In genomic region chr6:86921880-86922279, GRCm38 (mm10) we compare ENCODE assay signal across 9 mouse cellular contexts.
DNase-seq lines count a peak whose midpoint lies in the region; ATAC-seq and TF ChIP-seq lines count a peak whose summit lies in the region.
"Had no signal": no experiment of that assay in that cellular context is flagged by ENCODE, and none has a peak within 500 bp of the region (broad histone marks: within the 10 kb centered on the region; RNA-seq: fewer than 3 reads in every experiment).

No protein-coding gene starts in this region.

- peak; percentile 88 for DNase-seq in adipocyte (ENCODE audit: low spot score)
- DNase-seq in heart, adult 2 months = peak; percentile 68
- DNase-seq in liver, embryonic 14.5 days (ENCODE audit: low read depth in 3 of 3, low spot score in 3 of 3) = peak; percentile 30 to 42 (median 39)
- DNase-seq in retina, postnatal 1 day = peak; percentile 65
- peak; percentile 53 to 59 for DNase-seq in urinary bladder, postnatal 36 days (ENCODE audit: low spot score in 2 of 2)

- H3K27me3 ChIP-seq in E14TG2a.4 (ENCODE audit: insufficient read depth, low read length) = no peaks in the 10 kb centered on the region
- H3K27me3 ChIP-seq in heart, adult 2 months (ENCODE audit: control insufficient read depth, insufficient read depth, low read length) = no peaks in the 10 kb centered on the region
- H3K27me3 ChIP-seq in kidney, embryonic 14.5 days (ENCODE audit: control insufficient read depth, insufficient read depth, low read length) = no peaks in the 10 kb centered on the region
- H3K27me3 ChIP-seq in liver, embryonic 14.5 days (ENCODE audit: control insufficient read depth, insufficient read depth, low read length) = no peaks in the 10 kb centered on the region
- H3K27me3 ChIP-seq: limb, embryonic 12.5 days had no signal

- 0 out of 2 replicates have a peak, but pooled peaks cover 4% of the 10 kb centered on the region for H3K4me1 ChIP-seq in E14TG2a.4 (replicated peaks; ENCODE audit: low read depth, low read length)
- peaks cover 8% of the 10 kb centered on the region for H3K4me1 ChIP-seq in cortical plate, adult 2 months (ENCODE audit: control insufficient read depth, insufficient read depth, low read length)
- peaks cover 15% of the 10 kb centered on the region for H3K4me1 ChIP-seq in heart, adult 2 months (ENCODE audit: control insufficient read depth, insufficient read depth, low read length)
- no peaks in the 10 kb centered on the region for H3K4me1 ChIP-seq in kidney, embryonic 14.5 days (ENCODE audit: control insufficient read depth, insufficient read depth, low read length)
- peaks cover 0 to 2% of the 10 kb centered on the region in 2 experiments; a peak in 1 of 4 replicates for H3K4me1 ChIP-seq in liver, embryonic 14.5 days (replicated peaks; ENCODE audit: control insufficient read depth in 2 of 2, insufficient read depth in 2 of 2, low read length in 1 of 2)

- peak; percentile 72 for ATAC-seq in kidney, embryonic 14.5 days (ENCODE audit: low FRiP score, low TSS enrichment)
- ATAC-seq in liver, embryonic 14.5 days (ENCODE audit: insufficient read depth) = 0 out of 2 replicates have a peak, but pooled peaks have one; percentile 41

- no peak overlapping the region for H3K9ac ChIP-seq in heart, adult 2 months (ENCODE audit: low read depth, low read length)
- no peak overlapping the region for H3K9ac ChIP-seq in kidney, embryonic 14.5 days (ENCODE audit: low read depth, low read length)
- H3K9ac ChIP-seq in liver, embryonic 14.5 days (replicated peaks) = no peak overlapping the region
- H3K9ac ChIP-seq: limb, embryonic 12.5 days had no signal

- H3K27ac ChIP-seq in cortical plate, adult 2 months (ENCODE audit: insufficient read depth, low read length) = no peak overlapping the region
- no peak overlapping the region for H3K27ac ChIP-seq in heart, adult 2 months
- H3K27ac ChIP-seq in kidney, embryonic 14.5 days (ENCODE audit: low read depth, low read length) = no peak overlapping the region
- no peak overlapping the region for H3K27ac ChIP-seq in liver, embryonic 14.5 days
- H3K27ac ChIP-seq: limb, embryonic 12.5 days had no signal

- H3K4me3 ChIP-seq in E14TG2a.4 (replicated peaks; ENCODE audit: low read length) = no peak overlapping the region
- H3K4me3 ChIP-seq in cortical plate, adult 2 months (ENCODE audit: insufficient read depth, low read length) = no peak overlapping the region
- H3K4me3 ChIP-seq in heart, adult 2 months = no peak overlapping the region
- H3K4me3 ChIP-seq in kidney, embryonic 14.5 days (ENCODE audit: low read length) = no peak overlapping the region
- no peak overlapping the region for H3K4me3 ChIP-seq in liver, embryonic 14.5 days (ENCODE audit: insufficient read depth in 1 of 2, low read depth in 2 of 2, low read length in 2 of 2)
- H3K4me3 ChIP-seq: limb, embryonic 12.5 days had no signal

- peaks cover 1% of the 10 kb centered on the region; the same call in 1 of the 2 replicates for H3K79me2 ChIP-seq in heart, adult 2 months (replicated peaks; ENCODE audit: control insufficient read depth, insufficient read depth, low read length)

- H3K4me2 ChIP-seq in kidney, embryonic 14.5 days (replicated peaks; ENCODE audit: low read depth, low read length) = no peak overlapping the region
- H3K4me2 ChIP-seq in liver, embryonic 14.5 days (ENCODE audit: low read depth) = no peak overlapping the region
- H3K4me2 ChIP-seq: limb, embryonic 12.5 days had no signal

- 14% methylated on average over 4 of the region's 4 CpGs for WGBS in heart, adult 2 months
- WGBS in kidney, embryonic 14.5 days = 27% methylated on average over 4 of the region's 4 CpGs
- WGBS in liver, embryonic 14.5 days (ENCODE audit: insufficient replicate concordance) = 13% methylated on average over 4 of the region's 4 CpGs

- TF ChIP-seq CTCF in E14TG2a.4 (conservative IDR thresholded peaks at IDR 0.05; ENCODE audit: low read length) = peak; percentile 86
- TF ChIP-seq CTCF in cortical plate, adult 2 months (IDR thresholded peaks at IDR 0.05; ENCODE audit: extremely low read depth, insufficient read depth, low read length) = peak; percentile 98
- TF ChIP-seq CTCF in heart, adult 2 months (IDR thresholded peaks at IDR 0.05) = peak; percentile 89
- peak; percentile 88 for TF ChIP-seq CTCF in liver, embryonic 14.5 days (IDR thresholded peaks at IDR 0.05; ENCODE audit: low read depth)

- intact Hi-C loops in heart, adult 2 months (cut with DNase I) = loop anchor here (1.0 to 2.0 kb wide), 3 partner anchors 71 to 175 kb away; no protein-coding TSS in a partner anchor

- peaks cover 9% of the 10 kb centered on the region for H3K36me3 ChIP-seq in E14TG2a.4 (ENCODE audit: insufficient read depth, low read length)
- peaks cover 15% of the 10 kb centered on the region for H3K36me3 ChIP-seq in heart, adult 2 months (ENCODE audit: control insufficient read depth, insufficient read depth, low read length)
- H3K36me3 ChIP-seq in kidney, embryonic 14.5 days (ENCODE audit: control insufficient read depth, insufficient read depth, low read length) = peaks cover 4% of the 10 kb centered on the region; the same call in 1 of the 2 replicates
- H3K36me3 ChIP-seq in liver, embryonic 14.5 days (replicated peaks; ENCODE audit: control insufficient read depth, insufficient read depth, low read depth) = no peaks in the 10 kb centered on the region

- no peak for TF ChIP-seq POLR2A in cortical plate, adult 2 months (IDR thresholded peaks at IDR 0.05; ENCODE audit: extremely low read depth, insufficient read depth, low read length)
- no peak for TF ChIP-seq POLR2A in heart, adult 2 months (IDR thresholded peaks at IDR 0.05; ENCODE audit: insufficient read depth, low read depth, low read length)

- TF ChIP-seq EP300 in heart, adult 2 months (IDR thresholded peaks at IDR 0.05; ENCODE audit: insufficient read depth, low read depth, low read length) = peak; percentile 94; the same call in 1 of the 2 replicates
- no peak for TF ChIP-seq EP300 in liver, embryonic 14.5 days (IDR thresholded peaks at IDR 0.05; ENCODE audit: low read depth)

- no peaks in the 10 kb centered on the region for H3K9me3 ChIP-seq in E14TG2a.4 (ENCODE audit: low read length)
- H3K9me3 ChIP-seq in kidney, embryonic 14.5 days (ENCODE audit: control insufficient read depth, low read length) = no peaks in the 10 kb centered on the region
- H3K9me3 ChIP-seq in liver, embryonic 14.5 days (ENCODE audit: control insufficient read depth, low read length) = no peaks in the 10 kb centered on the region
- H3K9me3 ChIP-seq: limb, embryonic 12.5 days had no signal
